Comparison of ENCODE assay signal across 14 mouse cellular contexts in the genomic region with DNA sequence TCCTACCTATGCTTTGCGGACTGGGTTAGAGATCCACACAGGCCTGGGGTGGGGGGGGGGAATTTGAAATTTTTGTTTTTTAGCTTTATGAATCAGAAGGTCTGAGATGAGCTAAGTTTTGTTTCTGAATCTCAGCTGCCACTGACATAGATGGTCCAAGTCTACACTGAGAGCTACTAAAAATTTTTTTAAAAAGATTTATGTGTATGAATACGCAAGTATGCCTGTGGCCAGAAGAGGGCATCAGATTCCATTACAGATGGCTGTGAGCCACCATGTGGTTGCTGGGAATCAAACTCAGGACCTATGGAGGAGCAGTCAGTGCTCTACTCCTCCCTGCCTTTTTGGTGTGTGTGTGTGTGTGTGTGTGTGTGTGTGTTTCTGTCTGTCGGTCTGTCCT. TPM values are rescaled to one million over a fixed set of nuclear protein-coding genes. Genes with fewer than 3 reads are reported as not detected.
A peak's percentile ranks its signal among the peaks of the same experiment; 100 is the strongest.
DNase-seq lines count a peak whose midpoint lies in the region; ATAC-seq and TF ChIP-seq lines count a peak whose summit lies in the region.
"Had no signal": no experiment of that assay in that cellular context is flagged by ENCODE, and none has a peak within 500 bp of the region (broad histone marks: within the 10 kb centered on the region; RNA-seq: fewer than 3 reads in every experiment).

No protein-coding gene starts in this region.

- ATAC-seq in heart, postnatal 0 days (ENCODE audit: insufficient read depth, low read depth) = no peak; the same call in 1 of the 2 replicates
- no peak for ATAC-seq in liver, embryonic 14.5 days (ENCODE audit: insufficient read depth)
- no peak for ATAC-seq in liver, embryonic 11.5 days (replicated peaks; ENCODE audit: low FRiP score)
- ATAC-seq: CD4-positive, CD25-positive, alpha-beta regulatory T cell, adult 4 months had no signal

- no peaks in the 10 kb centered on the region for H3K27me3 ChIP-seq in heart, postnatal 0 days (ENCODE audit: control insufficient read depth, insufficient read depth, low read length)
- no peaks in the 10 kb centered on the region for H3K27me3 ChIP-seq in liver, embryonic 14.5 days (ENCODE audit: control insufficient read depth, insufficient read depth, low read length)
- no peaks in the 10 kb centered on the region for H3K27me3 ChIP-seq in liver, embryonic 11.5 days (replicated peaks; ENCODE audit: control insufficient read depth, insufficient read depth, low read length)
- no peaks in the 10 kb centered on the region for H3K27me3 ChIP-seq in CH12.LX (replicated peaks)
- H3K27me3 ChIP-seq: hindbrain, embryonic 15.5 days; midbrain, embryonic 12.5 days had no signal

- no peak overlapping the region for H3K9ac ChIP-seq in heart, postnatal 0 days (replicated peaks; ENCODE audit: low read depth, low read length)
- H3K9ac ChIP-seq in liver, embryonic 14.5 days (replicated peaks) = no peak overlapping the region
- H3K9ac ChIP-seq in liver, embryonic 11.5 days (ENCODE audit: low read depth, low read length) = no peak overlapping the region
- no peak overlapping the region for H3K9ac ChIP-seq in CH12.LX (ENCODE audit: insufficient read depth, low read depth)
- H3K9ac ChIP-seq: hindbrain, embryonic 15.5 days; midbrain, embryonic 12.5 days had no signal

- peak; percentile 14; the same call in 1 of the 2 replicates for TF ChIP-seq CTCF in heart, postnatal 0 days (IDR thresholded peaks at IDR 0.05; ENCODE audit: low read depth)
- TF ChIP-seq CTCF in liver, embryonic 14.5 days (IDR thresholded peaks at IDR 0.05; ENCODE audit: low read depth) = peak; percentile 47; the same call in 1 of the 2 replicates
- TF ChIP-seq CTCF in CH12.LX (conservative IDR thresholded peaks at IDR 0.05 in 1 of 2, IDR thresholded peaks at IDR 0.05 in 1 of 2; ENCODE audit: low read depth in 2 of 2, low read length in 2 of 2) = peak; percentile 11 to 60; a peak in 3 of 4 replicates

- dilution Hi-C loops in CH12.LX (cut with MboI; ENCODE audit: extremely low pct_ligation_motif_present, extremely low pct_unique_long_range_greater_than_20kb, low sequenced_read_pairs) = no loop called here

- H3K79me2 ChIP-seq in CH12.LX (replicated peaks; ENCODE audit: control insufficient read depth, extremely low read depth, insufficient read depth, poor library complexity, severe bottlenecking) = no peaks in the 10 kb centered on the region

- no peak overlapping the region for H3K4me3 ChIP-seq in heart, postnatal 0 days (ENCODE audit: low read depth, low read length)
- no peak overlapping the region for H3K4me3 ChIP-seq in liver, embryonic 14.5 days (ENCODE audit: insufficient read depth in 1 of 2, low read depth in 2 of 2, low read length in 2 of 2)
- no peak overlapping the region for H3K4me3 ChIP-seq in liver, embryonic 11.5 days (ENCODE audit: low read depth, low read length)
- no peak overlapping the region for H3K4me3 ChIP-seq in CH12.LX (replicated peaks in 1 of 3; ENCODE audit: low read depth in 2 of 3, low read length in 2 of 3, poor library complexity in 1 of 3)
- H3K4me3 ChIP-seq: hindbrain, embryonic 15.5 days; midbrain, embryonic 12.5 days had no signal

- H3K4me2 ChIP-seq in heart, postnatal 0 days (ENCODE audit: low read depth, low read length) = no peak overlapping the region
- no peak overlapping the region for H3K4me2 ChIP-seq in liver, embryonic 14.5 days (ENCODE audit: low read depth)
- no peak overlapping the region for H3K4me2 ChIP-seq in liver, embryonic 11.5 days
- H3K4me2 ChIP-seq in CH12.LX (ENCODE audit: insufficient read depth, low read depth, poor library complexity, severe bottlenecking) = no peak overlapping the region
- H3K4me2 ChIP-seq: hindbrain, embryonic 15.5 days; midbrain, embryonic 12.5 days had no signal

- H3K9me3 ChIP-seq in heart, postnatal 0 days (replicated peaks; ENCODE audit: control insufficient read depth, low read length) = no peaks in the 10 kb centered on the region
- H3K9me3 ChIP-seq in liver, embryonic 14.5 days (ENCODE audit: control insufficient read depth, low read length) = no peaks in the 10 kb centered on the region
- no peaks in the 10 kb centered on the region for H3K9me3 ChIP-seq in liver, embryonic 11.5 days (ENCODE audit: control insufficient read depth, low read length)
- H3K9me3 ChIP-seq in CH12.LX (replicated peaks; ENCODE audit: low read length) = peaks cover 4% of the 10 kb centered on the region
- H3K9me3 ChIP-seq: hindbrain, embryonic 15.5 days; midbrain, embryonic 12.5 days had no signal

- intact Hi-C loops in heart, postnatal 25 days (cut with DNase I) = no loop called here

- no peak overlapping the region for H3K27ac ChIP-seq in heart, postnatal 0 days (ENCODE audit: low read depth)
- H3K27ac ChIP-seq in liver, embryonic 14.5 days = no peak overlapping the region
- no peak overlapping the region for H3K27ac ChIP-seq in liver, embryonic 11.5 days (ENCODE audit: low read depth, low read length)
- H3K27ac ChIP-seq in CH12.LX (ENCODE audit: insufficient read depth, low read depth) = 0 out of 2 replicates have a peak overlapping the region, but pooled peaks have one; percentile 18
- H3K27ac ChIP-seq: hindbrain, embryonic 15.5 days; macrophage; midbrain, embryonic 12.5 days had no signal

- in situ Hi-C loops in CH12.LX (cut with MboI; ENCODE audit: low pct_ligation_motif_present, low pct_unique_long_range_greater_than_20kb, low sequenced_read_pairs) = no loop called here

- TF ChIP-seq RAD21 in CH12.LX (IDR thresholded peaks at IDR 0.05; ENCODE audit: low read depth, low read length) = peak; percentile 24

- DNase-seq in heart, postnatal 0 days (ENCODE audit: low spot score) = no peak
- no peak for DNase-seq in heart, postnatal 25 days (ENCODE audit: low spot score)
- DNase-seq in liver, embryonic 14.5 days (ENCODE audit: low read depth in 3 of 3, low spot score in 3 of 3) = no peak
- no peak for DNase-seq in liver, embryonic 11.5 days (ENCODE audit: low spot score)
- DNase-seq in CH12.LX (ENCODE audit: extremely low read depth) = no peak
- peak; percentile 60 for DNase-seq in R1 (ENCODE audit: low read depth, low spot score)
- DNase-seq in spleen, postnatal 10 days (ENCODE audit: low spot score in 2 of 2) = no peak
- DNase-seq: cerebellum, adult 11 months; kidney, adult 9 months; right cerebral cortex, postnatal 14 days had no signal

- no peak for TF ChIP-seq EP300 in heart, postnatal 0 days (IDR thresholded peaks at IDR 0.05; ENCODE audit: low read depth)
- no peak for TF ChIP-seq EP300 in liver, embryonic 14.5 days (IDR thresholded peaks at IDR 0.05; ENCODE audit: low read depth)
- no peak for TF ChIP-seq EP300 in CH12.LX (IDR thresholded peaks at IDR 0.05; ENCODE audit: low read length)

- peaks cover 52% of the 10 kb centered on the region for H3K36me3 ChIP-seq in heart, postnatal 0 days (replicated peaks; ENCODE audit: control insufficient read depth, insufficient read depth, low read length)
- H3K36me3 ChIP-seq in liver, embryonic 14.5 days (replicated peaks; ENCODE audit: control insufficient read depth, insufficient read depth, low read depth) = peaks cover 7% of the 10 kb centered on the region
- H3K36me3 ChIP-seq in liver, embryonic 11.5 days (ENCODE audit: control insufficient read depth, insufficient read depth, low read length) = peaks cover 26% of the 10 kb centered on the region
- H3K36me3 ChIP-seq in CH12.LX (replicated peaks in 1 of 2; ENCODE audit: control insufficient read depth in 1 of 2, insufficient read depth in 1 of 2, low read length in 1 of 2) = peaks cover 43 to 77% of the 10 kb centered on the region in 2 experiments

- WGBS in heart, postnatal 0 days = 97% methylated on average over 3 of the region's 3 CpGs
- WGBS in liver, embryonic 14.5 days (ENCODE audit: insufficient replicate concordance) = 91% methylated on average over 3 of the region's 3 CpGs
- 88% methylated on average over 3 of the region's 3 CpGs for WGBS in liver, embryonic 11.5 days

- TF ChIP-seq POLR2A in CH12.LX (IDR thresholded peaks at IDR 0.05; ENCODE audit: low read depth, low read length) = no peak

- peaks cover 4% of the 10 kb centered on the region; the same call in 1 of the 2 replicates for H3K4me1 ChIP-seq in heart, postnatal 0 days (ENCODE audit: control insufficient read depth, insufficient read depth)
- no peaks in the 10 kb centered on the region; a peak in 1 of 4 replicates for H3K4me1 ChIP-seq in liver, embryonic 14.5 days (replicated peaks; ENCODE audit: control insufficient read depth in 2 of 2, insufficient read depth in 2 of 2, low read length in 1 of 2)
- 0 out of 2 replicates have a peak, but pooled peaks cover 2% of the 10 kb centered on the region for H3K4me1 ChIP-seq in liver, embryonic 11.5 days (replicated peaks; ENCODE audit: control insufficient read depth, insufficient read depth, low read length)
- H3K4me1 ChIP-seq in CH12.LX (ENCODE audit: control insufficient read depth in 1 of 2, insufficient read depth in 2 of 2) = peaks cover 18 to 42% of the 10 kb centered on the region in 2 experiments
- H3K4me1 ChIP-seq: hindbrain, embryonic 15.5 days; midbrain, embryonic 12.5 days had no signal

RNA-seq across cellular contexts. Expression of gene Psmb3, which starts 11.2 kb away (rescaled TPM):
- total RNA-seq in heart, postnatal 0 days (2014; rRNA removed; ENCODE audit: low replicate concordance) = 486 and 592 TPM in 2 replicates
- 495 and 503 TPM in 2 replicates for polyA plus RNA-seq in heart, postnatal 0 days (2015; fragmentation: Nextera tagmentation; extraction: Ambion mirVana)
- total RNA-seq in heart, postnatal 25 days (2021) = 100 to 1,000 TPM; 150 to 151 TPM
- 197 and 261 TPM in 2 replicates for polyA plus RNA-seq in liver, embryonic 14.5 days (2012; rRNA removed)
- 318 and 330 TPM in 2 replicates for polyA plus RNA-seq in liver, embryonic 14.5 days (2014; fragmentation: Nextera tagmentation; extraction: Ambion mirVana)
- 558 and 561 TPM in 2 replicates for polyA plus RNA-seq in liver, embryonic 11.5 days (2014; fragmentation: Nextera tagmentation; extraction: Ambion mirVana)
- 863 and 969 TPM in 2 replicates for total RNA-seq in CH12.LX (2012; rRNA removed)
- total RNA-seq in CH12.LX (2014; rRNA removed) = 1,070 and 1,251 TPM in 2 replicates
- polyA plus RNA-seq in CH12.LX (2012; ENCODE audit: insufficient read length, low read depth) = 560 and 594 TPM in 2 replicates

RNA-seq across cellular contexts. Expression of gene Pcgf2, which starts 14.1 kb away (rescaled TPM):
- total RNA-seq in heart, postnatal 0 days (2014; rRNA removed; ENCODE audit: low replicate concordance) = 1.1 and 3.6 TPM in 2 replicates
- polyA plus RNA-seq in heart, postnatal 0 days (2015; fragmentation: Nextera tagmentation; extraction: Ambion mirVana) = 6.0 and 7.1 TPM in 2 replicates
- 1 to 10 TPM; 6.2 to 6.4 TPM for total RNA-seq in heart, postnatal 25 days (2021)
- polyA plus RNA-seq in liver, embryonic 14.5 days (2012; rRNA removed) = 4.4 and 4.9 TPM in 2 replicates
- 1.5 and 1.8 TPM in 2 replicates for polyA plus RNA-seq in liver, embryonic 14.5 days (2014; fragmentation: Nextera tagmentation; extraction: Ambion mirVana)
- polyA plus RNA-seq in liver, embryonic 11.5 days (2014; fragmentation: Nextera tagmentation; extraction: Ambion mirVana) = 10.3 and 13.2 TPM in 2 replicates
- total RNA-seq in CH12.LX (2012; rRNA removed) (5.6 and 7.9 TPM in 2 replicates), CH12.LX (2014; rRNA removed) (0.81 and 0.99 TPM in 2 replicates)
- polyA plus RNA-seq in CH12.LX (2012; ENCODE audit: insufficient read length, low read depth) = 16.3 and 19.5 TPM in 2 replicates

RNA-seq across cellular contexts. Expression of gene Cisd3, which starts 28.7 kb away (rescaled TPM):
- total RNA-seq in heart, postnatal 0 days (2014; rRNA removed; ENCODE audit: low replicate concordance) = 46.1 and 50.8 TPM in 2 replicates
- polyA plus RNA-seq in heart, postnatal 0 days (2015; fragmentation: Nextera tagmentation; extraction: Ambion mirVana) = 125 and 135 TPM in 2 replicates
- 100 to 1,000 TPM; 145 to 155 TPM for total RNA-seq in heart, postnatal 25 days (2021)
- polyA plus RNA-seq in liver, embryonic 14.5 days (2012; rRNA removed) = 3.0 and 4.9 TPM in 2 replicates
- 10.0 and 11.4 TPM in 2 replicates for polyA plus RNA-seq in liver, embryonic 14.5 days (2014; fragmentation: Nextera tagmentation; extraction: Ambion mirVana)
- polyA plus RNA-seq in liver, embryonic 11.5 days (2014; fragmentation: Nextera tagmentation; extraction: Ambion mirVana) = 18.0 and 21.9 TPM in 2 replicates
- 141 and 157 TPM in 2 replicates for total RNA-seq in CH12.LX (2012; rRNA removed)
- total RNA-seq in CH12.LX (2014; rRNA removed) = 63.8 and 66.1 TPM in 2 replicates
- polyA plus RNA-seq in CH12.LX (2012; ENCODE audit: insufficient read length, low read depth) = 169 and 221 TPM in 2 replicates

RNA-seq across cellular contexts. Expression of gene Pip4k2b, which starts 30.1 kb away (rescaled TPM):
- 12.6 and 12.7 TPM in 2 replicates for total RNA-seq in heart, postnatal 0 days (2014; rRNA removed; ENCODE audit: low replicate concordance)
- 0.79 and 0.95 TPM in 2 replicates for polyA plus RNA-seq in heart, postnatal 0 days (2015; fragmentation: Nextera tagmentation; extraction: Ambion mirVana)
- total RNA-seq in heart, postnatal 25 days (2021) = 10 to 100 TPM; 20.2 to 21.1 TPM
- 4.4 and 5.0 TPM in 2 replicates for polyA plus RNA-seq in liver, embryonic 14.5 days (2012; rRNA removed)
- 0.56 and 0.61 TPM in 2 replicates for polyA plus RNA-seq in liver, embryonic 14.5 days (2014; fragmentation: Nextera tagmentation; extraction: Ambion mirVana)
- 0.95 and 1.7 TPM in 2 replicates for polyA plus RNA-seq in liver, embryonic 11.5 days (2014; fragmentation: Nextera tagmentation; extraction: Ambion mirVana)
- total RNA-seq in CH12.LX (2012; rRNA removed) = 28.7 and 30.8 TPM in 2 replicates
- 20.3 and 23.3 TPM in 2 replicates for total RNA-seq in CH12.LX (2014; rRNA removed)
- polyA plus RNA-seq in CH12.LX (2012; ENCODE audit: insufficient read length, low read depth) = 35.4 and 44.0 TPM in 2 replicates

RNA-seq across cellular contexts. Expression of gene Mllt6, which starts 51.1 kb away (rescaled TPM):
- 45.2 and 46.1 TPM in 2 replicates for total RNA-seq in heart, postnatal 0 days (2014; rRNA removed; ENCODE audit: low replicate concordance)
- 1.6 and 1.7 TPM in 2 replicates for polyA plus RNA-seq in heart, postnatal 0 days (2015; fragmentation: Nextera tagmentation; extraction: Ambion mirVana)
- 10 to 100 TPM; 59.8 to 63.3 TPM for total RNA-seq in heart, postnatal 25 days (2021)
- polyA plus RNA-seq in liver, embryonic 14.5 days (2012; rRNA removed) = 1.0 TPM in 2 replicates
- polyA plus RNA-seq in liver, embryonic 14.5 days (2014; fragmentation: Nextera tagmentation; extraction: Ambion mirVana) = 0.22 and 0.25 TPM in 2 replicates
- polyA plus RNA-seq in liver, embryonic 11.5 days (2014; fragmentation: Nextera tagmentation; extraction: Ambion mirVana) = 0.97 and 1.0 TPM in 2 replicates
- total RNA-seq in CH12.LX (2012; rRNA removed) (50.7 and 55.6 TPM in 2 replicates), CH12.LX (2014; rRNA removed) (24.3 and 25.3 TPM in 2 replicates)
- polyA plus RNA-seq in CH12.LX (2012; ENCODE audit: insufficient read length, low read depth) = 38.3 and 43.0 TPM in 2 replicates
